Mouse (Mus musculus): Measurements from ENCODE around the gene Hist1h2ad. TPM values are rescaled to one million over a fixed set of nuclear protein-coding genes. Genes with fewer than 3 reads are reported as not detected.

Gene Hist1h2ad
- polyA plus RNA-seq, 1 experiment from 2014 or later, result 1.6 TPM

DNA sequence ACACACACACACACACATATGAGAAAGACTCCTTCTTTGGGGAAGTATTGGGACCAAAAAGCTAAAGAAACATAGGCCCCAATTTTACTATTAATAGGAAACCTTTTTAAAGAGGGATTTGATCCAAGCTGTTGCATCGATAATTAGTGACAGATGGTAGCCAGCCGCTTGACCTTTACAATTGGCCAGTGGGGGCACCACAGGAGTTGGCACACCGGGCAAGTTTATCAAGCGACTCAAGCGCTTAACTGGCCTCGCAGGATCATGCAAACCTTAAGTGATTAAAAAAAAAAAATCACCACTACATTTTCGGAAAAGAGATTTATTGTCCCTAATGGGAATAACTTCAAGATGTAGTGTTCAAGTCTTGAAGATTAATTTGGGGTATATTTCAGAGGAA lies 18.4 kb downstream of the Hist1h2ad start:
- H3K4me1 ChIP-seq (replicated peaks), result 0 out of 2 replicates have a peak, but pooled peaks cover 3% of the 10 kb centered on the region
- no peaks in the 10 kb centered on the region for H3K27me3 ChIP-seq
- H3K9ac ChIP-seq, result no peak overlapping the region
- H3K9me3 ChIP-seq (replicated peaks), result no peaks in the 10 kb centered on the region
- H3K36me3 ChIP-seq, result no peaks in the 10 kb centered on the region
- no peak overlapping the region for H3K4me2 ChIP-seq
- no peak for ATAC-seq (replicated peaks; ENCODE audit: insufficient number of reproducible peaks, insufficient read depth, low FRiP score, low read depth)
- H3K4me3 ChIP-seq, result no peak overlapping the region
- H3K27ac ChIP-seq, result no peak overlapping the region
- 87% methylated on average over 7 of the region's 7 CpGs for WGBS

- Histone ChIP-seq H3K4me3 (no peak overlapping the region), H3K9ac (no peak overlapping the region), H3K4me2 (no peak overlapping the region), H3K4me1 (replicated peaks) (0 out of 2 replicates have a peak, but pooled peaks cover 3% of the 10 kb centered on the region), H3K27me3 (no peaks in the 10 kb centered on the region), H3K9me3 (replicated peaks) (no peaks in the 10 kb centered on the region), H3K27ac (0 out of 2 replicates have a peak overlapping the region, but pooled peaks have one; percentile 4), H3K36me3 (no peaks in the 10 kb centered on the region)
- ATAC-seq (replicated peaks; ENCODE audit: insufficient number of reproducible peaks, insufficient read depth, low FRiP score, low read depth), result no peak
- WGBS, result 56% methylated on average over 5 of the region's 5 CpGs
These were observed 19.0 kb downstream of the Hist1h2ad start for GRCm38 (mm10) chr13:23593051-23593770.

GRCm38 (mm10) chr13:23595185-23595584 lies 21.0 kb downstream of the Hist1h2ad start:
- Histone ChIP-seq H3K4me1 (replicated peaks) (0 out of 2 replicates have a peak, but pooled peaks cover 3% of the 10 kb centered on the region), H3K4me3 (no peak overlapping the region), H3K27me3 (no peaks in the 10 kb centered on the region), H3K9me3 (replicated peaks) (no peaks in the 10 kb centered on the region), H3K36me3 (no peaks in the 10 kb centered on the region), H3K4me2 (no peak overlapping the region), H3K27ac (no peak overlapping the region), H3K9ac (no peak overlapping the region)
- ATAC-seq (replicated peaks; ENCODE audit: insufficient number of reproducible peaks, insufficient read depth, low FRiP score, low read depth), result no peak
- 84% methylated on average over 2 of the region's 2 CpGs for WGBS

DNA sequence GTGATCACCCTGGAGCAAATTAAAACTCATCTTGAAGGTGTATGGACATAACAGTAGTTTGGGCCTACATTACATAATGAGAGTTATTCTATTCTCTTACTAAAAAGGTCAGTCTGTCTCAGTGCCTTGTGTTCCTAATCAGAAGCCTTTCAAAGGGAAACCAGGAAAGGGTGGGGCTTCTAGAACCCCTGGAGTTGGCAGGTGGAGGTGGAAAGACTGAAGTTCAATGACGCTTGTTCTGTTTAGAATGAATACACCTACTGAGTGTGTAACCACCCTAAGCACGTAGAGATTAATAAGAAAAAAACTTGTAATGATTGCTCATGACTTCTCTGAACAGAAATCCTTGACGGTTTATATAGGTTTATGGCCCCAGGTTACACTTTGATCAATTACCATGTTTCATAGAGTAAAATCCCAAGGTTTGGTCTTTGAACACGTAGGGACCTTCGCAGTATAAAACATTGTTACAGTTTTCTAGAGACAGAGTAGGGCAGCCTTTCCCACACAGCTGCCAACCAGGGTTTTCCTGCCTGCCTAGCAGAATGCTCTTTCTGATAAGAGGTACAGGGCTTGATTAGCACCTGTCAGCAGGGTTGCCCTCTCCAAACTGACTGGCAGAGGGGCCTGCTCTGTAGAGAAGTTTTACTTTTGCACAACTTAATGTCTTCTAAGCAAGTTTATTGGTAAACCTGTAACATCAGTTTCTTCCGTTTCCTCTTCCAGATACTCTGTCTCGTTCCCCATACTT lies 21.6 kb downstream of the Hist1h2ad start:
- 73% methylated on average over 7 of the region's 7 CpGs for WGBS
- H3K9ac ChIP-seq, result no peak overlapping the region

GRCm38 (mm10) chr13:23597957-23598356 lies 23.8 kb downstream of the Hist1h2ad start:
- no peak for ATAC-seq (replicated peaks; ENCODE audit: insufficient number of reproducible peaks, insufficient read depth, low FRiP score, low read depth)
- Histone ChIP-seq H3K9me3 (replicated peaks) (no peaks in the 10 kb centered on the region), H3K9ac (no peak overlapping the region), H3K27ac (no peak overlapping the region), H3K4me2 (no peak overlapping the region), H3K36me3 (no peaks in the 10 kb centered on the region), H3K4me3 (no peak overlapping the region), H3K27me3 (no peaks in the 10 kb centered on the region), H3K4me1 (replicated peaks) (0 out of 2 replicates have a peak, but pooled peaks cover 3% of the 10 kb centered on the region)
- 5% methylated on average over 9 of the region's 9 CpGs for WGBS

More for the DNA sequence above, 21.6 kb downstream of the Hist1h2ad start:
- 0 out of 2 replicates have a peak, but pooled peaks cover 3% of the 10 kb centered on the region for H3K4me1 ChIP-seq (replicated peaks)
- no peak for ATAC-seq (replicated peaks; ENCODE audit: insufficient number of reproducible peaks, insufficient read depth, low FRiP score, low read depth)
- H3K4me3 ChIP-seq, result no peak overlapping the region
- no peaks in the 10 kb centered on the region for H3K36me3 ChIP-seq
- H3K4me2 ChIP-seq, result no peak overlapping the region
- H3K27ac ChIP-seq, result no peak overlapping the region
- H3K27me3 ChIP-seq, result no peaks in the 10 kb centered on the region
- H3K9me3 ChIP-seq (replicated peaks), result no peaks in the 10 kb centered on the region

- Histone ChIP-seq H3K4me1 (replicated peaks) (0 out of 2 replicates have a peak, but pooled peaks cover 2% of the 10 kb centered on the region), H3K9me3 (replicated peaks) (no peaks in the 10 kb centered on the region), H3K4me2 (no peak overlapping the region), H3K36me3 (no peaks in the 10 kb centered on the region), H3K27ac (no peak overlapping the region), H3K4me3 (no peak overlapping the region), H3K27me3 (no peaks in the 10 kb centered on the region), H3K9ac (no peak overlapping the region)
- ATAC-seq (replicated peaks; ENCODE audit: insufficient number of reproducible peaks, insufficient read depth, low FRiP score, low read depth), result no peak
- WGBS, result 49% methylated on average over 7 of the region's 7 CpGs
These were observed 29.1 kb downstream of the Hist1h2ad start for GRCm38 (mm10) chr13:23603182-23603699.

GRCm38 (mm10) chr13:23604452-23604851 lies 30.3 kb downstream of the Hist1h2ad start:
- Histone ChIP-seq H3K27ac (no peak overlapping the region), H3K4me2 (no peak overlapping the region), H3K4me1 (replicated peaks) (0 out of 2 replicates have a peak, but pooled peaks cover 2% of the 10 kb centered on the region), H3K9me3 (replicated peaks) (no peaks in the 10 kb centered on the region), H3K4me3 (no peak overlapping the region), H3K9ac (no peak overlapping the region), H3K27me3 (no peaks in the 10 kb centered on the region), H3K36me3 (no peaks in the 10 kb centered on the region)
- no peak for ATAC-seq (replicated peaks; ENCODE audit: insufficient number of reproducible peaks, insufficient read depth, low FRiP score, low read depth)
- WGBS, result 86% methylated on average over 3 of the region's 3 CpGs

GRCm38 (mm10) chr13:23605052-23605451 lies 30.9 kb downstream of the Hist1h2ad start:
- 84% methylated on average over 3 of the region's 3 CpGs for WGBS
- Histone ChIP-seq H3K27me3 (no peaks in the 10 kb centered on the region), H3K36me3 (no peaks in the 10 kb centered on the region), H3K4me1 (replicated peaks) (0 out of 2 replicates have a peak, but pooled peaks cover 2% of the 10 kb centered on the region), H3K9ac (no peak overlapping the region), H3K27ac (no peak overlapping the region), H3K4me3 (no peak overlapping the region), H3K9me3 (replicated peaks) (no peaks in the 10 kb centered on the region), H3K4me2 (no peak overlapping the region)
- no peak for ATAC-seq (replicated peaks; ENCODE audit: insufficient number of reproducible peaks, insufficient read depth, low FRiP score, low read depth)

- Histone ChIP-seq H3K4me1 (replicated peaks) (no peaks in the 10 kb centered on the region), H3K9me3 (replicated peaks) (no peaks in the 10 kb centered on the region), H3K9ac (no peak overlapping the region), H3K4me3 (no peak overlapping the region), H3K4me2 (no peak overlapping the region), H3K27ac (no peak overlapping the region), H3K27me3 (no peaks in the 10 kb centered on the region), H3K36me3 (no peaks in the 10 kb centered on the region)
- no peak for ATAC-seq (replicated peaks; ENCODE audit: insufficient number of reproducible peaks, insufficient read depth, low FRiP score, low read depth)
- WGBS, result 62% methylated on average over 4 of the region's 4 CpGs
These were observed 35.0 kb downstream of the Hist1h2ad start for GRCm38 (mm10) chr13:23609209-23609608.

- ATAC-seq (replicated peaks; ENCODE audit: insufficient number of reproducible peaks, insufficient read depth, low FRiP score, low read depth), result no peak
- Histone ChIP-seq H3K4me2 (no peak overlapping the region), H3K27ac (no peak overlapping the region), H3K4me3 (no peak overlapping the region), H3K4me1 (replicated peaks) (no peaks in the 10 kb centered on the region), H3K36me3 (no peaks in the 10 kb centered on the region), H3K9ac (no peak overlapping the region), H3K27me3 (no peaks in the 10 kb centered on the region), H3K9me3 (replicated peaks) (no peaks in the 10 kb centered on the region)
These were observed 35.7 kb downstream of the Hist1h2ad start for GRCm38 (mm10) chr13:23609844-23610243.

DNA sequence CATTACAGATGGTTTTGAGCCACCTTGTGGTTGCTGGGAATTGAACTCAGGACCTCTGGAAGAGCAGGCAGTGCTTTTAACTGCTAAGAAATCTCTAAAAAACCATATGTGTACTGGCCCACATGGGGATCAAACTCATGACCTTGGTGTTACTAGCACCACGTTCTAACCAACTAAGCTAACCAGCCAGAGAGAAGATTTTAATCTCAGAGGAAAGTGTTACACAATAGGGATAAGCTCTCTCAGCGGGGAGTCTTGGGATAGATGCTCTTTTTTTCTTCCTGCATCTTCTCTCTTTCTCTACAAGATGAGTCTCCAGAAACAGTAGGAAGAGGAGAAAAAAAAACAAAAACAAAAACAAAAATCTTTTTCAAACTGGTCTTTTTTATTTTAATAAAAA lies 36.2 kb downstream of the Hist1h2ad start:
- H3K27me3 ChIP-seq, result no peaks in the 10 kb centered on the region
- H3K9ac ChIP-seq, result no peak overlapping the region
- H3K9me3 ChIP-seq (replicated peaks), result no peaks in the 10 kb centered on the region
- H3K4me1 ChIP-seq (replicated peaks), result no peaks in the 10 kb centered on the region
- no peaks in the 10 kb centered on the region for H3K36me3 ChIP-seq
- no peak for ATAC-seq (replicated peaks; ENCODE audit: insufficient number of reproducible peaks, insufficient read depth, low FRiP score, low read depth)
- H3K4me3 ChIP-seq, result no peak overlapping the region
- H3K27ac ChIP-seq, result no peak overlapping the region
- H3K4me2 ChIP-seq, result no peak overlapping the region
- 67% methylated on average over 2 of the region's 2 CpGs for WGBS

Data from heart, embryonic 15.5 days (tissue).